Comparison of ENCODE assay signal across 22 mouse cellular contexts in genomic region chr17:78035648-78036047, GRCm38 (mm10).
DNase-seq lines count a peak whose midpoint lies in the region; ATAC-seq and TF ChIP-seq lines count a peak whose summit lies in the region.
"Had no signal": no experiment of that assay in that cellular context is flagged by ENCODE, and none has a peak within 500 bp of the region (broad histone marks: within the 10 kb centered on the region; RNA-seq: fewer than 3 reads in every experiment).

No protein-coding gene starts in this region.

- whole genome bisulfite sequencing in intestine, postnatal 0 days = 79% methylated on average over 3 of the region's 3 CpGs
- 80% methylated on average over 3 of the region's 3 CpGs for WGBS in intestine, embryonic 16.5 days
- WGBS in liver, adult 2 months = 73% methylated on average over 3 of the region's 3 CpGs
- whole genome bisulfite sequencing in liver, embryonic 12.5 days (ENCODE audit: insufficient replicate concordance) = 54% methylated on average over 3 of the region's 3 CpGs
- WGBS in forebrain, postnatal 0 days = 83% methylated on average over 3 of the region's 3 CpGs

- no peak overlapping the region for H3K9ac ChIP-seq in intestine, postnatal 0 days (ENCODE audit: low read depth, low read length)
- H3K9ac ChIP-seq in intestine, embryonic 16.5 days (ENCODE audit: low read depth, low read length) = no peak overlapping the region
- no peak overlapping the region for H3K9ac ChIP-seq in liver, adult 2 months (ENCODE audit: low read depth, low read length)
- H3K9ac ChIP-seq in liver, embryonic 12.5 days = no peak overlapping the region
- no peak overlapping the region for H3K9ac ChIP-seq in forebrain, postnatal 0 days
- H3K9ac ChIP-seq: forebrain, embryonic 15.5 days; heart, embryonic 12.5 days; kidney, embryonic 15.5 days; limb, embryonic 15.5 days; lung, embryonic 14.5 days had no signal

- TF ChIP-seq CTCF in intestine, postnatal 0 days (IDR thresholded peaks at IDR 0.05; ENCODE audit: low read depth) = peak; percentile 52
- TF ChIP-seq CTCF in liver, adult 2 months (IDR thresholded peaks at IDR 0.05; ENCODE audit: low read depth, low read length) = no peak
- 0 out of 2 replicates have a peak, but pooled peaks have one; percentile 3 for TF ChIP-seq CTCF in E14TG2a.4 (conservative IDR thresholded peaks at IDR 0.05; ENCODE audit: low read length)
- no peak for TF ChIP-seq CTCF in forebrain, postnatal 0 days (IDR thresholded peaks at IDR 0.05; ENCODE audit: low read depth)

- H3K4me1 ChIP-seq in intestine, postnatal 0 days (replicated peaks; ENCODE audit: control insufficient read depth, insufficient read depth, low read length) = no peaks in the 10 kb centered on the region
- H3K4me1 ChIP-seq in intestine, embryonic 16.5 days (ENCODE audit: control insufficient read depth, insufficient read depth, low read length) = no peaks in the 10 kb centered on the region
- no peaks in the 10 kb centered on the region for H3K4me1 ChIP-seq in liver, adult 2 months (ENCODE audit: control insufficient read depth, insufficient read depth, low read length)
- no peaks in the 10 kb centered on the region for H3K4me1 ChIP-seq in liver, embryonic 12.5 days
- H3K4me1 ChIP-seq in E14TG2a.4 (replicated peaks; ENCODE audit: low read depth, low read length) = no peaks in the 10 kb centered on the region
- H3K4me1 ChIP-seq in forebrain, postnatal 0 days (ENCODE audit: insufficient read depth) = no peaks in the 10 kb centered on the region
- H3K4me1 ChIP-seq: forebrain, embryonic 15.5 days; heart, embryonic 12.5 days; kidney, embryonic 15.5 days; limb, embryonic 15.5 days had no signal

- peak; percentile 8 for DNase-seq in liver, adult 2 months (ENCODE audit: extremely low read depth, low read depth, low spot score)
- DNase-seq in embryo, embryonic 11 days = peak; percentile 29
- DNase-seq in forebrain, postnatal 0 days = no peak
- DNase-seq in natural killer cell, adult 2 months (ENCODE audit: low spot score in 2 of 2) = no peak
- DNase-seq: adrenal gland, postnatal 10 days; cerebellum, adult 8-10 months; gastrocnemius, adult 2 months; heart, postnatal 36 days; layer of hippocampus, adult 9-11 months; lung, embryonic 14.5 days; midbrain, embryonic 14.5 days; thymus, postnatal 25 days had no signal

- H3K4me2 ChIP-seq in intestine, postnatal 0 days (replicated peaks; ENCODE audit: low read depth) = no peak overlapping the region
- no peak overlapping the region for H3K4me2 ChIP-seq in intestine, embryonic 16.5 days (ENCODE audit: low read depth, low read length)
- no peak overlapping the region for H3K4me2 ChIP-seq in liver, embryonic 12.5 days
- no peak overlapping the region for H3K4me2 ChIP-seq in forebrain, postnatal 0 days (ENCODE audit: low read depth)
- H3K4me2 ChIP-seq: forebrain, embryonic 15.5 days; heart, embryonic 12.5 days; kidney, embryonic 15.5 days; limb, embryonic 15.5 days; lung, embryonic 14.5 days had no signal

- H3K9me3 ChIP-seq in intestine, postnatal 0 days (ENCODE audit: control insufficient read depth) = no peaks in the 10 kb centered on the region
- H3K9me3 ChIP-seq in intestine, embryonic 16.5 days (ENCODE audit: control insufficient read depth, low read length) = no peaks in the 10 kb centered on the region
- H3K9me3 ChIP-seq in liver, embryonic 12.5 days (replicated peaks) = no peaks in the 10 kb centered on the region
- peaks cover 53% of the 10 kb centered on the region for H3K9me3 ChIP-seq in E14TG2a.4 (ENCODE audit: low read length)
- no peaks in the 10 kb centered on the region for H3K9me3 ChIP-seq in forebrain, postnatal 0 days (ENCODE audit: low read length)
- H3K9me3 ChIP-seq: forebrain, embryonic 15.5 days; heart, embryonic 12.5 days; kidney, embryonic 15.5 days; limb, embryonic 15.5 days had no signal

- no peaks in the 10 kb centered on the region for H3K79me2 ChIP-seq in liver, adult 2 months (ENCODE audit: control insufficient read depth, insufficient read depth, low read length)

- H3K4me3 ChIP-seq in intestine, postnatal 0 days (ENCODE audit: low read depth, low read length) = no peak overlapping the region
- H3K4me3 ChIP-seq in intestine, embryonic 16.5 days (ENCODE audit: low read length) = no peak overlapping the region
- H3K4me3 ChIP-seq in liver, adult 2 months (ENCODE audit: insufficient read depth, low read depth, low read length) = no peak overlapping the region
- no peak overlapping the region for H3K4me3 ChIP-seq in liver, embryonic 12.5 days
- no peak overlapping the region for H3K4me3 ChIP-seq in E14TG2a.4 (replicated peaks; ENCODE audit: low read length)
- no peak overlapping the region for H3K4me3 ChIP-seq in forebrain, postnatal 0 days (ENCODE audit: low read depth, low read length)
- H3K4me3 ChIP-seq: erythroblast, embryonic 14.5 days; forebrain, embryonic 15.5 days; gastrocnemius, adult 2 months; heart, embryonic 12.5 days; kidney, embryonic 15.5 days; limb, embryonic 15.5 days had no signal

- no peaks in the 10 kb centered on the region for H3K27me3 ChIP-seq in intestine, postnatal 0 days (replicated peaks; ENCODE audit: control insufficient read depth, insufficient read depth, low read length)
- H3K27me3 ChIP-seq in intestine, embryonic 16.5 days (replicated peaks; ENCODE audit: control insufficient read depth, insufficient read depth, low read length) = no peaks in the 10 kb centered on the region
- H3K27me3 ChIP-seq in liver, adult 2 months (ENCODE audit: control insufficient read depth, insufficient read depth, low read length) = no peaks in the 10 kb centered on the region
- no peaks in the 10 kb centered on the region for H3K27me3 ChIP-seq in liver, embryonic 12.5 days (replicated peaks)
- no peaks in the 10 kb centered on the region for H3K27me3 ChIP-seq in E14TG2a.4 (ENCODE audit: insufficient read depth, low read length)
- no peaks in the 10 kb centered on the region for H3K27me3 ChIP-seq in forebrain, postnatal 0 days (ENCODE audit: insufficient read depth, low read length)
- H3K27me3 ChIP-seq: forebrain, embryonic 15.5 days; heart, embryonic 12.5 days; kidney, embryonic 15.5 days; limb, embryonic 15.5 days had no signal

- no peak overlapping the region for H3K27ac ChIP-seq in intestine, postnatal 0 days (ENCODE audit: low read depth, low read length)
- H3K27ac ChIP-seq in intestine, embryonic 16.5 days (ENCODE audit: low read length) = no peak overlapping the region
- no peak overlapping the region for H3K27ac ChIP-seq in liver, adult 2 months (replicated peaks; ENCODE audit: insufficient read depth, low read depth, low read length)
- no peak overlapping the region for H3K27ac ChIP-seq in liver, embryonic 12.5 days
- H3K27ac ChIP-seq in forebrain, postnatal 0 days (ENCODE audit: low read depth, low read length) = no peak overlapping the region
- H3K27ac ChIP-seq: forebrain, embryonic 15.5 days; gastrocnemius, adult 2 months; kidney, embryonic 15.5 days; limb, embryonic 15.5 days had no signal

- no peak for ATAC-seq in intestine, postnatal 0 days
- no peak for ATAC-seq in intestine, embryonic 16.5 days
- ATAC-seq in liver, embryonic 12.5 days = no peak
- no peak for ATAC-seq in forebrain, postnatal 0 days
- ATAC-seq: forebrain, embryonic 15.5 days; hindbrain, embryonic 16.5 days had no signal

- TF ChIP-seq POLR2A in liver, adult 2 months (IDR thresholded peaks at IDR 0.05; ENCODE audit: extremely low read depth, insufficient read depth, low read length) = no peak

- H3K36me3 ChIP-seq in intestine, postnatal 0 days (ENCODE audit: control insufficient read depth, insufficient read depth) = no peaks in the 10 kb centered on the region
- no peaks in the 10 kb centered on the region for H3K36me3 ChIP-seq in intestine, embryonic 16.5 days (ENCODE audit: control insufficient read depth, insufficient read depth, low read length)
- H3K36me3 ChIP-seq in liver, adult 2 months (ENCODE audit: control insufficient read depth, insufficient read depth, low read length) = no peaks in the 10 kb centered on the region
- H3K36me3 ChIP-seq in liver, embryonic 12.5 days = no peaks in the 10 kb centered on the region
- no peaks in the 10 kb centered on the region for H3K36me3 ChIP-seq in E14TG2a.4 (ENCODE audit: insufficient read depth, low read length)
- H3K36me3 ChIP-seq in forebrain, postnatal 0 days (ENCODE audit: insufficient read depth) = no peaks in the 10 kb centered on the region
- H3K36me3 ChIP-seq: forebrain, embryonic 15.5 days; heart, embryonic 12.5 days; kidney, embryonic 15.5 days; limb, embryonic 15.5 days had no signal

Comparison
In these comparisons a context has a peak if more than half of its experiments do, and no peak if none do; other contexts are left out.
1. CTCF ChIP-seq: peak in intestine, postnatal 0 days (single experiment) and E14TG2a.4 (single experiment); none in liver, adult 2 months (single experiment) and forebrain, postnatal 0 days (single experiment).
2. DNase-seq: peak in liver, adult 2 months (single experiment) and embryo, embryonic 11 days (single experiment); none in forebrain, postnatal 0 days (single experiment) and natural killer cell, adult 2 months (0 of 2).